Comparison of ENCODE assay signal across 27 mouse cellular contexts in genomic region chr2:79343115-79343514, GRCm38 (mm10).
"Had no signal": no experiment of that assay in that cellular context is flagged by ENCODE, and none has a peak within 500 bp of the region (broad histone marks: within the 10 kb centered on the region; RNA-seq: fewer than 3 reads in every experiment).

No protein-coding gene starts in this region.

- H3K4me1 ChIP-seq: heart, embryonic 13.5 days; heart, embryonic 15.5 days; hindbrain, embryonic 13.5 days; hindbrain, embryonic 15.5 days; kidney, embryonic 15.5 days; limb, embryonic 13.5 days; limb, embryonic 15.5 days; liver, embryonic 12.5 days had no signal

- H3K4me3 ChIP-seq: heart, adult 2 months; heart, embryonic 13.5 days; heart, embryonic 15.5 days; hindbrain, embryonic 13.5 days; hindbrain, embryonic 15.5 days; kidney, embryonic 15.5 days; limb, embryonic 13.5 days; limb, embryonic 15.5 days; liver, embryonic 12.5 days had no signal

- H3K27me3 ChIP-seq: heart, embryonic 13.5 days; heart, embryonic 15.5 days; hindbrain, embryonic 13.5 days; hindbrain, embryonic 15.5 days; kidney, embryonic 15.5 days; limb, embryonic 13.5 days; limb, embryonic 15.5 days; liver, embryonic 12.5 days had no signal

- H3K4me2 ChIP-seq: heart, embryonic 11.5 days; heart, embryonic 13.5 days; heart, embryonic 15.5 days; hindbrain, embryonic 13.5 days; hindbrain, embryonic 15.5 days; kidney, embryonic 15.5 days; limb, embryonic 13.5 days; limb, embryonic 15.5 days; liver, embryonic 12.5 days had no signal

- H3K9ac ChIP-seq: heart, embryonic 13.5 days; heart, embryonic 15.5 days; hindbrain, embryonic 13.5 days; hindbrain, embryonic 15.5 days; kidney, embryonic 15.5 days; limb, embryonic 13.5 days; limb, embryonic 15.5 days; liver, embryonic 12.5 days; liver, embryonic 14.5 days had no signal

- H3K27ac ChIP-seq: heart, adult 2 months; heart, embryonic 13.5 days; heart, embryonic 15.5 days; hindbrain, embryonic 13.5 days; hindbrain, embryonic 15.5 days; hindbrain, postnatal 0 days; kidney, embryonic 15.5 days; kidney, postnatal 0 days; limb, embryonic 13.5 days; limb, embryonic 15.5 days; liver, embryonic 12.5 days; liver, embryonic 14.5 days had no signal

- H3K9me3 ChIP-seq: heart, embryonic 13.5 days; heart, embryonic 15.5 days; hindbrain, embryonic 13.5 days; hindbrain, embryonic 15.5 days; kidney, embryonic 15.5 days; limb, embryonic 13.5 days; limb, embryonic 15.5 days; liver, embryonic 12.5 days had no signal

- ATAC-seq: hindbrain, postnatal 0 days; intestine, embryonic 16.5 days; liver, embryonic 12.5 days had no signal

- DNase-seq: gastrocnemius, postnatal 14 days; gastrocnemius, postnatal 36 days; heart, adult 11 months; heart, adult 2 months; heart, postnatal 14 days; heart, postnatal 36 days; kidney, adult 11 months; kidney, adult 2 months; kidney, adult 9 months; kidney, postnatal 14 days; kidney, postnatal 36 days; layer of hippocampus, adult 9-11 months; layer of hippocampus, postnatal 36 days; left cerebral cortex, postnatal 4 days had no signal

- H3K36me3 ChIP-seq: heart, embryonic 13.5 days; heart, embryonic 15.5 days; hindbrain, embryonic 13.5 days; hindbrain, embryonic 15.5 days; kidney, embryonic 15.5 days; limb, embryonic 13.5 days; limb, embryonic 15.5 days; liver, embryonic 12.5 days had no signal
